Mouse (Mus musculus) midbrain, embryonic 12.5 days (tissue): Measurements from ENCODE around the gene Slc39a11. TPM values are rescaled to one million over a fixed set of nuclear protein-coding genes. Genes with fewer than 3 reads are reported as not detected.

Experiments used
- ATAC-seq: fragments of 200-750 bp; cut with Nextera tagmentation; 2 replicates; pipeline ENCODE4 v1.8.0; 2017; ENCODE audit warnings: low read depth, moderate TSS enrichment, moderate library complexity; ENCODE audit not compliant: low FRiP score
- H3K27ac ChIP-seq: fragments of 300-500 bp; sonication (generic); replicated peaks from 2 replicates; pipeline ENCODE4 v1.5.1; 2016; ENCODE audit warnings: mild to moderate bottlenecking
- H3K27me3 ChIP-seq: fragments of 300-500 bp; sonication (generic); 2 replicates; pipeline ENCODE4 v1.6.1; 2016; ENCODE audit warnings: mild to moderate bottlenecking
- H3K36me3 ChIP-seq: fragments of 300-500 bp; sonication (generic); 2 replicates; pipeline ENCODE4 v1.6.1; 2016
- H3K4me1 ChIP-seq: fragments of 300-500 bp; sonication (generic); 2 replicates; pipeline ENCODE4 v1.6.1; 2016
- H3K4me2 ChIP-seq: fragments of 300-500 bp; sonication (generic); replicated peaks from 2 replicates; pipeline ENCODE4 v1.6.1; 2016; ENCODE audit warnings: mild to moderate bottlenecking, moderate library complexity
- H3K4me3 ChIP-seq: fragments of 300-500 bp; sonication (generic); 2 replicates; pipeline ENCODE4 v1.5.1; 2016; ENCODE audit warnings: mild to moderate bottlenecking
- H3K9ac ChIP-seq: fragments of 300-500 bp; sonication (generic); replicated peaks from 2 replicates; pipeline ENCODE4 v1.6.1; 2016; ENCODE audit warnings: mild to moderate bottlenecking, moderate library complexity
- H3K9me3 ChIP-seq: fragments of 300-500 bp; sonication (generic); 2 replicates; pipeline ENCODE4 v1.6.1; 2016; ENCODE audit warnings: mild to moderate bottlenecking
- WGBS: fragments of 180-500 bp; shearing (Covaris S2); methylation state at CpG from one replicate; pipeline ENCODE4 v1.1.7; 2016; 5-methylcytosine and 5-hydroxymethylcytosine counted together
- polyA plus RNA-seq: library from polyadenylated mRNA; unstranded; fragments of >200 nt; fragmentation: Nextera tagmentation; extraction: Ambion mirVana; gene quantifications from 2 replicates; pipeline ENCODE4 v1.2.1, GENCODE M21; 2016

Slc39a11 gene
- polyA plus RNA-seq, 1 experiment from 2014 or later, result 26.1 TPM

GRCm38 (mm10) chr11:113254653-113255052, 395.2 kb downstream of the Slc39a11 start:
- H3K4me2 ChIP-seq, result no peak overlapping the region
- H3K4me3 ChIP-seq, result no peak overlapping the region
- WGBS, result 36% methylated on average over 6 of the region's 6 CpGs
- no peaks in the 10 kb centered on the region for H3K36me3 ChIP-seq
- H3K4me1 ChIP-seq, result peaks cover 8% of the 10 kb centered on the region; the same call in 1 of the 2 replicates
- ATAC-seq, result no peak
- no peaks in the 10 kb centered on the region for H3K9me3 ChIP-seq
- H3K27ac ChIP-seq, result no peak overlapping the region
- H3K27me3 ChIP-seq, result peaks cover 46% of the 10 kb centered on the region
- no peak overlapping the region for H3K9ac ChIP-seq

- ATAC-seq, result no peak
- H3K36me3 ChIP-seq, result no peaks in the 10 kb centered on the region
- no peak overlapping the region for H3K9ac ChIP-seq
- whole genome bisulfite sequencing, result 92% methylated on average over 4 of the region's 4 CpGs
- peaks cover 50% of the 10 kb centered on the region for H3K27me3 ChIP-seq
- no peak overlapping the region for H3K4me3 ChIP-seq
- H3K4me1 ChIP-seq, result peaks cover 8% of the 10 kb centered on the region; the same call in 1 of the 2 replicates
- no peak overlapping the region for H3K27ac ChIP-seq
- H3K9me3 ChIP-seq, result no peaks in the 10 kb centered on the region
- H3K4me2 ChIP-seq, result no peak overlapping the region
Observed at GRCm38 (mm10) chr11:113253169-113253568, 396.7 kb downstream of the Slc39a11 start.

GRCm38 (mm10) chr11:113251172-113251571, 398.7 kb downstream of the Slc39a11 start:
- Histone ChIP-seq H3K9ac (no peak overlapping the region), H3K9me3 (no peaks in the 10 kb centered on the region), H3K36me3 (no peaks in the 10 kb centered on the region), H3K4me2 (no peak overlapping the region), H3K27me3 (peaks cover 48% of the 10 kb centered on the region), H3K27ac (no peak overlapping the region), H3K4me1 (peaks cover 8% of the 10 kb centered on the region; the same call in 1 of the 2 replicates), H3K4me3 (no peak overlapping the region)
- WGBS, result 96% methylated on average over 7 of the region's 7 CpGs
- no peak for ATAC-seq

GRCm38 (mm10) chr11:113246475-113246874, 403.4 kb downstream of the Slc39a11 start:
- 80% methylated on average over 9 of the region's 9 CpGs for WGBS
- no peak for ATAC-seq

GRCm38 (mm10) chr11:113245666-113246065, 404.2 kb downstream of the Slc39a11 start:
- no peak overlapping the region for H3K4me3 ChIP-seq
- H3K4me2 ChIP-seq, result no peak overlapping the region
- no peaks in the 10 kb centered on the region for H3K36me3 ChIP-seq
- H3K9ac ChIP-seq, result no peak overlapping the region
- WGBS, result 62% methylated on average over 10 of the region's 10 CpGs
- H3K4me1 ChIP-seq, result peaks cover 9% of the 10 kb centered on the region
- H3K27me3 ChIP-seq, result peaks cover 27% of the 10 kb centered on the region
- ATAC-seq, result peak; percentile 44; the same call in 1 of the 2 replicates
- no peaks in the 10 kb centered on the region for H3K9me3 ChIP-seq
- H3K27ac ChIP-seq, result no peak overlapping the region

More at GRCm38 (mm10) chr11:113246475-113246874, 403.4 kb downstream of the Slc39a11 start:
- Histone ChIP-seq H3K27ac (no peak overlapping the region), H3K36me3 (no peaks in the 10 kb centered on the region), H3K4me1 (peaks cover 9% of the 10 kb centered on the region), H3K4me3 (no peak overlapping the region), H3K9ac (no peak overlapping the region), H3K4me2 (no peak overlapping the region), H3K27me3 (peaks cover 26% of the 10 kb centered on the region), H3K9me3 (no peaks in the 10 kb centered on the region)

- H3K36me3 ChIP-seq, result no peaks in the 10 kb centered on the region
- H3K27me3 ChIP-seq, result peaks cover 48% of the 10 kb centered on the region
- 87% methylated on average over 2 of the region's 2 CpGs for WGBS
- H3K9ac ChIP-seq, result no peak overlapping the region
- peaks cover 19% of the 10 kb centered on the region for H3K4me1 ChIP-seq
- no peak for ATAC-seq
- no peak overlapping the region for H3K4me2 ChIP-seq
- no peak overlapping the region for H3K27ac ChIP-seq
- no peaks in the 10 kb centered on the region for H3K9me3 ChIP-seq
- no peak overlapping the region for H3K4me3 ChIP-seq
Observed at GRCm38 (mm10) chr11:113234432-113234831, 415.4 kb downstream of the Slc39a11 start.

GRCm38 (mm10) chr11:113232049-113232448, 417.8 kb downstream of the Slc39a11 start:
- no peaks in the 10 kb centered on the region for H3K9me3 ChIP-seq
- no peaks in the 10 kb centered on the region for H3K36me3 ChIP-seq
- H3K4me1 ChIP-seq, result peaks cover 19% of the 10 kb centered on the region
- H3K4me2 ChIP-seq, result no peak overlapping the region
- 0 out of 2 replicates have a peak, but pooled peaks have one; percentile 12 for ATAC-seq
- H3K4me3 ChIP-seq, result no peak overlapping the region
- H3K27ac ChIP-seq, result no peak overlapping the region
- 21% methylated on average over 6 of the region's 6 CpGs for WGBS
- H3K9ac ChIP-seq, result no peak overlapping the region
- peaks cover 65% of the 10 kb centered on the region for H3K27me3 ChIP-seq

GRCm38 (mm10) chr11:113230410-113231132, 419.3 kb downstream of the Slc39a11 start:
- H3K4me1 ChIP-seq, result peaks cover 19% of the 10 kb centered on the region
- no peak overlapping the region for H3K4me2 ChIP-seq
- ATAC-seq, result peak; percentile 83
- peaks cover 74% of the 10 kb centered on the region for H3K27me3 ChIP-seq
- no peak overlapping the region for H3K4me3 ChIP-seq
- H3K9me3 ChIP-seq, result no peaks in the 10 kb centered on the region
- 57% methylated on average over 6 of the region's 6 CpGs for WGBS
- H3K27ac ChIP-seq, result 0 out of 2 replicates have a peak overlapping the region, but pooled peaks have one; percentile 35
- H3K9ac ChIP-seq, result no peak overlapping the region
- H3K36me3 ChIP-seq, result no peaks in the 10 kb centered on the region

- no peak for ATAC-seq
- peaks cover 20% of the 10 kb centered on the region for H3K4me1 ChIP-seq
- no peaks in the 10 kb centered on the region for H3K36me3 ChIP-seq
- no peak overlapping the region for H3K4me3 ChIP-seq
- no peak overlapping the region for H3K9ac ChIP-seq
- H3K27ac ChIP-seq, result no peak overlapping the region
- H3K4me2 ChIP-seq, result no peak overlapping the region
- H3K9me3 ChIP-seq, result no peaks in the 10 kb centered on the region
- H3K27me3 ChIP-seq, result peaks cover 95% of the 10 kb centered on the region
- 72% methylated on average over 3 of the region's 3 CpGs for WGBS
Observed at GRCm38 (mm10) chr11:113225748-113226147, 424.1 kb downstream of the Slc39a11 start.

- no peak for ATAC-seq
- peaks cover 99% of the 10 kb centered on the region for H3K27me3 ChIP-seq
- no peak overlapping the region for H3K4me2 ChIP-seq
- H3K9ac ChIP-seq, result no peak overlapping the region
- no peaks in the 10 kb centered on the region for H3K36me3 ChIP-seq
- no peak overlapping the region for H3K27ac ChIP-seq
- 72% methylated on average over 4 of the region's 4 CpGs for WGBS
- peaks cover 15% of the 10 kb centered on the region for H3K4me1 ChIP-seq
- 0 out of 2 replicates have a peak, but pooled peaks cover 3% of the 10 kb centered on the region for H3K9me3 ChIP-seq
- H3K4me3 ChIP-seq, result no peak overlapping the region
Observed at GRCm38 (mm10) chr11:113223756-113224323, 426.0 kb downstream of the Slc39a11 start.

- peak overlapping the region; percentile 65 for H3K27ac ChIP-seq
- no peaks in the 10 kb centered on the region for H3K36me3 ChIP-seq
- peak overlapping the region; percentile 19 for H3K4me2 ChIP-seq
- no peak overlapping the region for H3K4me3 ChIP-seq
- peaks cover 15% of the 10 kb centered on the region for H3K4me1 ChIP-seq
- 33% methylated on average over 18 of the region's 18 CpGs for WGBS
- peaks cover 99% of the 10 kb centered on the region for H3K27me3 ChIP-seq
- 0 out of 2 replicates have a peak, but pooled peaks cover 3% of the 10 kb centered on the region for H3K9me3 ChIP-seq
- ATAC-seq, result peak; percentile 85
- H3K9ac ChIP-seq, result no peak overlapping the region; the same call in 1 of the 2 replicates
Observed at GRCm38 (mm10) chr11:113221267-113222195, 428.3 kb downstream of the Slc39a11 start.
